ENCODE assay signal across 23 mouse cellular contexts in the genomic region with DNA sequence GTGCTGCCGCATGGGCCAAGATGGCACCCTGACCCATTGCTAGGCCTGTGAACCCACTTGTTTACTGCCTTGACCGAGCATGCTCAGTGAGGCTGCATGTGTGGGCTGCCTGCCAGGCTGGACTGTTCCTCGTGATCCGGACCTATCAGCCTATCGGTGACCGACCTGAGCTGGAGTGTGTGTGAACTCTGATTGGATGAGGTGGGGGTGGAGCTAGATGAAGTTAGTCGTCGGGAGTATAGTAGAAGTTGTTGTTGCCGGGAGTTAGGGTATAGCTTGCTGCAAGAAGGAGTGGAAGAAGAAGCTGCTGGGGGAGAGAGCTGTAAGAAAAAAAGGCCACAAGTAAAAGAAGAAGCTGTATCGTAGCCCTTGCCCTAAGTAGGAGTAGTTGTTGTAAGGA.
"Had no signal": no experiment of that assay in that cellular context is flagged by ENCODE, and none has a peak within 500 bp of the region (broad histone marks: within the 10 kb centered on the region; RNA-seq: fewer than 3 reads in every experiment).

No protein-coding gene starts in this region.

- H3K9me3 ChIP-seq: heart, embryonic 13.5 days; heart, embryonic 15.5 days; hindbrain, embryonic 10.5 days; hindbrain, embryonic 12.5 days; intestine, embryonic 15.5 days; limb, embryonic 13.5 days; limb, embryonic 15.5 days; liver, embryonic 12.5 days had no signal

- H3K27ac ChIP-seq: gastrocnemius, adult 2 months; heart, adult 2 months; heart, embryonic 13.5 days; heart, embryonic 15.5 days; hindbrain, embryonic 10.5 days; hindbrain, embryonic 12.5 days; hindbrain, embryonic 14.5 days; intestine, embryonic 15.5 days; layer of hippocampus, adult 2 months; left cerebral cortex, adult 2 months; limb, embryonic 13.5 days; limb, embryonic 15.5 days; liver, embryonic 12.5 days had no signal

- H3K9ac ChIP-seq: heart, embryonic 13.5 days; heart, embryonic 15.5 days; hindbrain, embryonic 12.5 days; hindbrain, embryonic 14.5 days; intestine, embryonic 15.5 days; limb, embryonic 13.5 days; limb, embryonic 15.5 days; liver, embryonic 12.5 days had no signal

- H3K4me3 ChIP-seq: gastrocnemius, adult 2 months; heart, adult 2 months; heart, embryonic 13.5 days; heart, embryonic 15.5 days; hindbrain, embryonic 10.5 days; hindbrain, embryonic 12.5 days; intestine, embryonic 15.5 days; layer of hippocampus, adult 2 months; left cerebral cortex, adult 2 months; limb, embryonic 13.5 days; limb, embryonic 15.5 days; liver, embryonic 12.5 days had no signal

- H3K36me3 ChIP-seq: heart, embryonic 13.5 days; heart, embryonic 15.5 days; hindbrain, embryonic 10.5 days; hindbrain, embryonic 12.5 days; intestine, embryonic 15.5 days; limb, embryonic 13.5 days; limb, embryonic 15.5 days; liver, embryonic 12.5 days had no signal

- H3K27me3 ChIP-seq: heart, embryonic 13.5 days; heart, embryonic 15.5 days; hindbrain, embryonic 12.5 days; intestine, embryonic 15.5 days; limb, embryonic 13.5 days; limb, embryonic 15.5 days; liver, embryonic 12.5 days had no signal

- H3K4me1 ChIP-seq: hindbrain, embryonic 10.5 days; hindbrain, embryonic 12.5 days; limb, embryonic 13.5 days; limb, embryonic 15.5 days; liver, embryonic 12.5 days had no signal

- DNase-seq: gastrocnemius, adult 2 months; gastrocnemius, postnatal 10 days; gastrocnemius, postnatal 25 days; heart, adult 2 months; heart, postnatal 14 days; heart, postnatal 36 days; kidney, adult 18-20 months; kidney, adult 8-10 months; kidney, postnatal 10 days; kidney, postnatal 25 days; kidney, postnatal 4 days; left cerebral cortex, postnatal 4 days had no signal
